Mouse (Mus musculus) midbrain, embryonic 14.5 days (tissue): ENCODE data around the gene Trem1. TPM values are rescaled to one million over a fixed set of nuclear protein-coding genes. Genes with fewer than 3 reads are reported as not detected.

Source experiments
- ATAC-seq: fragments of 200-750 bp; cut with Nextera tagmentation; 2 replicates; pipeline ENCODE4 v1.8.0; 2017; ENCODE audit warnings: moderate number of reproducible peaks, moderate library complexity; ENCODE audit not compliant: low FRiP score, low TSS enrichment
- DNase-seq: peaks from one replicate; pipeline ENCODE4 v3.0.0-alpha.2; 2015
- H3K27ac ChIP-seq: fragments of 300-500 bp; sonication (generic); replicated peaks from 2 replicates; pipeline ENCODE4 v1.5.1; 2014; ENCODE audit warnings: mild to moderate bottlenecking, low read depth, low read length, moderate library complexity
- H3K27me3 ChIP-seq: fragments of 300-500 bp; sonication (generic); 2 replicates; pipeline ENCODE4 v1.6.1; 2014; ENCODE audit warnings: low read length, control low read depth, mixed read lengths; ENCODE audit not compliant: control insufficient read depth, insufficient read depth
- H3K36me3 ChIP-seq: fragments of 300-500 bp; sonication (generic); 2 replicates; pipeline ENCODE4 v1.6.1; 2014; ENCODE audit warnings: low read length, control low read depth; ENCODE audit not compliant: control insufficient read depth, insufficient read depth
- H3K4me1 ChIP-seq: fragments of 300-500 bp; sonication (generic); 2 replicates; pipeline ENCODE4 v1.6.1; 2014; ENCODE audit warnings: mild to moderate bottlenecking, antibody characterized with exemption, low read length, control low read depth; ENCODE audit not compliant: control insufficient read depth, insufficient read depth
- H3K4me2 ChIP-seq: fragments of 300-500 bp; sonication (generic); 2 replicates; pipeline ENCODE4 v1.6.1; 2014; ENCODE audit warnings: mild to moderate bottlenecking, low read length, moderate library complexity
- H3K4me3 ChIP-seq: fragments of 300-500 bp; sonication (generic); replicated peaks from 2 replicates; pipeline ENCODE4 v1.5.1; 2014; ENCODE audit warnings: low read depth, low read length
- H3K9ac ChIP-seq: fragments of 300-500 bp; sonication (generic); replicated peaks from 2 replicates; pipeline ENCODE4 v1.6.1; 2014; ENCODE audit warnings: mild to moderate bottlenecking, low read length, moderate library complexity
- H3K9me3 ChIP-seq: fragments of 300-500 bp; sonication (generic); 2 replicates; pipeline ENCODE4 v1.6.1; 2016; ENCODE audit warnings: low read length, control low read depth, mixed read lengths; ENCODE audit not compliant: control insufficient read depth
- WGBS: fragments of 180-500 bp; shearing (Covaris S2); extraction: QIAGEN DNeasy Blood & Tissue Kit; methylation state at CpG from one replicate; pipeline ENCODE4 v1.1.7; 2014; 5-methylcytosine and 5-hydroxymethylcytosine counted together
- polyA plus RNA-seq: library from polyadenylated mRNA; unstranded; fragments of >200 nt; fragmentation: Nextera tagmentation; extraction: Ambion mirVana; gene quantifications from 2 replicates; pipeline ENCODE4 v1.2.1, GENCODE M21; 2014

The Trem1 gene
- polyA plus RNA-seq, 1 experiment from 2014 or later, result not detected

DNA sequence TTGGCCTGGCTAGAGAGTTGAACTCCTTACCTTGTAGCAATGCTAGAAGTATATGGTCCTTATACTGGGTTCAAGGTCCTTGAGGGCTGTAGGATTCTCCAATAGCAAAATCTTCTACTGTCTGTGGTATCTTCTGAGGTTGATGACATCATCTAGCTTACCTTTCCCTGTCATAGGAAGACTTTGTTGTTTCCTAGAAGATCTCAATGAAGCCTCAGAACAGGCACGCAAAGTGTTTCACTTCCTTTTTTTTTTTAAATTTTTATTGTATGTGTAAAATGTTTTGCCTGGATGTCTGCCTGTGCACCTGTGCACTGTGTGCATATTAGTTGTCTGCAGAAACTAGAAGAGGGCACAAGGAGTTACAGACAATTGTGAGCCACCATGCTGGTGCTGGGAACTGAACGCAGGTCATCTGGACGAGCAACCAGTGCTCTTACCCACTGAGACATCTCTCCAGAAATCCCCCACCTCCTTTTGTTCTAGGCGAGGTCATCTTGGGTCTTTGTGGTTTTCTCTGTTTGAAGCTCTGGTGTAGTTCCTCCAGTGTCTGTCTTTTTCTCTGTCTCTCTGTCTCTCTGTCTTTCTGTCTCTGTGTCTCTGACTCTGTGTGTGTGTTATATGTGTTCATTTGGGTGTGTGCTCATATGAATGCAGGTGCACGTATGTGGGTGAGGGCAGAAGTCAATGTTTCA is 61.1 kb downstream of the Trem1 start:
- no peak overlapping the region for H3K4me3 ChIP-seq
- no peak overlapping the region for H3K9ac ChIP-seq
- DNase-seq, result no peak
- no peak for ATAC-seq
- no peaks in the 10 kb centered on the region for H3K27me3 ChIP-seq
- H3K36me3 ChIP-seq, result no peaks in the 10 kb centered on the region
- H3K27ac ChIP-seq, result no peak overlapping the region
- H3K9me3 ChIP-seq, result no peaks in the 10 kb centered on the region
- WGBS, result 85% methylated on average over 5 of the region's 5 CpGs
- H3K4me2 ChIP-seq, result no peak overlapping the region
- no peaks in the 10 kb centered on the region for H3K4me1 ChIP-seq

Other genes with a start within 250 kb of the Trem1 start
- gene 1700122O11Rik, start 194.5 kb upstream of the Trem1 start, polyA plus RNA-seq, result not detected in 2 replicates
- not detected in 2 replicates for gene 1700067P10Rik, start 143.4 kb upstream of the Trem1 start, polyA plus RNA-seq
- not detected in 2 replicates for gene 9830107B12Rik, start 86.5 kb upstream of the Trem1 start, polyA plus RNA-seq
- gene A530064D06Rik, start 65.5 kb upstream of the Trem1 start, polyA plus RNA-seq, result 0.32 TPM in 1 of 2 replicates, not detected in the other
- not detected in 2 replicates for gene Trem3, start 15.0 kb downstream of the Trem1 start, polyA plus RNA-seq
- not detected in 2 replicates for gene Treml4, start 31.5 kb downstream of the Trem1 start, polyA plus RNA-seq
- 0.12 TPM in 1 of 2 replicates, not detected in the other for gene Treml2, start 66.7 kb downstream of the Trem1 start, polyA plus RNA-seq
- gene B430306N03Rik, start 83.4 kb downstream of the Trem1 start, polyA plus RNA-seq, result 0.55 TPM in 1 of 2 replicates, not detected in the other
- gene Trem2, start 113.6 kb downstream of the Trem1 start, polyA plus RNA-seq, result 2.6 and 3.7 TPM in 2 replicates
- 0.23 and 0.51 TPM in 2 replicates for gene Treml1, start 127.1 kb downstream of the Trem1 start, polyA plus RNA-seq
- gene Nfya, start 177.1 kb downstream of the Trem1 start, polyA plus RNA-seq, result 14.2 and 16.5 TPM in 2 replicates
- gene Oard1, start 177.2 kb downstream of the Trem1 start, polyA plus RNA-seq, result 41.9 and 49.2 TPM in 2 replicates
- gene Apobec2, start 200.2 kb downstream of the Trem1 start, polyA plus RNA-seq, result 0.26 and 0.29 TPM in 2 replicates
- 2.5 and 4.6 TPM in 2 replicates for gene Tspo2, start 218.8 kb downstream of the Trem1 start, polyA plus RNA-seq
- 0.22 and 0.53 TPM in 2 replicates for gene Unc5cl, start 222.1 kb downstream of the Trem1 start, polyA plus RNA-seq